Mouse (Mus musculus) B cell, adult 62 days (primary cell): ENCODE data around the gene Cat. TPM values are rescaled to one million over a fixed set of nuclear protein-coding genes. Genes with fewer than 3 reads are reported as not detected.

Experiments used
- total RNA-seq: library from RNA; stranded (reverse); gene quantifications from 4 replicates; pipeline ENCODE4 v1.2.4, GENCODE M21; 2023

The Cat gene
- 63.2 to 77.2 TPM (median 75.2 TPM) in 4 replicates for total RNA-seq

GRCm38 (mm10) chr2:103484617-103485401, at the start of gene Cat:
Gene Cat (minus strand): TSS chr2:103485160.

GRCm38 (mm10) chr2:103411348-103411747, 73.6 kb downstream of the Cat start, which contains the start of gene Elf5:
Gene Elf5 (plus strand): TSS chr2:103411688.

Other genes with a start within 250 kb of the Cat start
- 0.25 to 1.0 TPM in 2 of 4 replicates, not detected in the others for gene Ehf, start 181.9 kb downstream of the Cat start, total RNA-seq
- gene Elf5, start 73.5 kb downstream of the Cat start, total RNA-seq: not detected in 4 replicates
- gene Abtb2, start 81.2 kb upstream of the Cat start, total RNA-seq: 8.1 to 9.3 TPM (median 8.7 TPM) in 4 replicates